Mouse (Mus musculus) yolk sac, embryonic 10.5 days (tissue): ENCODE data around the gene Zfp715.
"Not testable (repeated sequence)": the region's sequence is repeated elsewhere in the genome, so short reads cannot be mapped to it uniquely, and the experiment has no call there.

ENCODE experiments used
- DNase-seq: peaks from one replicate; pipeline ENCODE4 v3.0.0-alpha.2; 2017; ENCODE audit warnings: low spot score

Zfp715 gene

DNA sequence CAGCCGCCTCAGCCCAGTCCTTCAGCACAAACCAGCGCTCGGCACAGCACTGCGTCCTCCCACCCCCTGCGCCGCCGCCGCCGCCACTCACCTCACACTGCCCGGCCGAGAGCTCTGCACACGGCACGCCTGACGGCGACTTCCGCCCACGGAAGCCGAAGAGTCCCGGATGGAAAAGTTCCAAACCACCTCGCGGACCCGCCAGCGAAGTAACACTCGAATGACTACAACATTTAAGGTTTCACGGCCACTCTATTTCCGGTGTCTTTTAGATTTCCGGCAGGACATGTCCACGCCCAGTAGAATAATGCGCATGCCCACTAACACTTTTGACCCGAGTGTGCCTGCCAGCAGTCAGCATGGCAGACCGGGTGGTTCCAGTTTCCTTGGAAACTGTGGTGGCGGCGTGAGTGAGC, at the start of gene Zfp715:
Gene Zfp715, minus strand, starts transcription at position 282 of the 416 bp plus-strand sequence.
- peak; percentile 92 for DNase-seq

- no peak for DNase-seq
These were observed 48.9 kb upstream of the Zfp715 start for GRCm38 (mm10) chr7:43362021-43362420.

DNA sequence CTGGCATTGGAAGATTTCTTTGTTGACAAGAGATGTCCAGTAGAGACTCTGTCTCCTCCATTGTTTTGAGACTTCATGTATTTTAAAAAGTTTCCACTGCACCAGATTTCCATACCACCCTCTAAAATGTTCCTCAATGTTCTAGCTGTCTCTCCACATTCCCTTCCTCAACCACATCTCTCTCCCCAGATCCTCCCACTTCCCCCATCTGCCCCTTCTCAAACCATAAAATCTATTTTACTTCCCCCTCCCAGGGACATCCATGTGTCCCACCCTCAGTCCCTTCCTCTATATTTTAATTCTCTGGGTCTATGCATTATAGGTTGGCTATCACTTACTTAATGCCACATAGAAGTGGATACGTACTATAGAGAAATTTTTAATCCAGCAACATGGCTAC, 48.3 kb upstream of the Zfp715 start:
- no peak for DNase-seq

DNA sequence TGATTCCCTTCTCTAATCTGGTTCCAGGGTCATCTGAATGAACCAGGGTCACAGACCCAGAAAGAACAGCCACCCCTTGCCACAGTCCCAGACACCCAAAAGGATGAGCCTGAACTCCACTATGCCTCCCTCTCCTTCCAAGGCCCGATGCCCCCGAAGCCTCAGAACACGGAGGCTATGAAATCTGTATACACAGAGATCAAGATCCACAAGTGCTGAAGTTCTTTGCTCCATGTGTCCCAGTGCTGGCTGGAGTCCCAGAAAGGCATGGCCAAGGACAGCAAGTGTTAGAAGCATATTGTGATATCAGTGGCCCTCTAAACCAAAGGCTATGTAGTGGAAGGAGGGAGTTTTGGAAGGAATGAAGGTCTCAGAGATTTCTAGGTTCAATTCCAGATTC, 45.5 kb upstream of the Zfp715 start:
- DNase-seq = no peak

- no peak for DNase-seq
These were observed 42.1 kb upstream of the Zfp715 start for GRCm38 (mm10) chr7:43354893-43355835.

- no peak for DNase-seq
These were observed 40.7 kb upstream of the Zfp715 start for GRCm38 (mm10) chr7:43353758-43354157.

- no peak for DNase-seq
These were observed 40.0 kb upstream of the Zfp715 start for GRCm38 (mm10) chr7:43353118-43353517.

GRCm38 (mm10) chr7:43351154-43351553, 38.1 kb upstream of the Zfp715 start, which contains the start of gene Siglecf:
TSS of gene Siglecf (plus strand) at chr7:43351341.
- no peak for DNase-seq

DNA sequence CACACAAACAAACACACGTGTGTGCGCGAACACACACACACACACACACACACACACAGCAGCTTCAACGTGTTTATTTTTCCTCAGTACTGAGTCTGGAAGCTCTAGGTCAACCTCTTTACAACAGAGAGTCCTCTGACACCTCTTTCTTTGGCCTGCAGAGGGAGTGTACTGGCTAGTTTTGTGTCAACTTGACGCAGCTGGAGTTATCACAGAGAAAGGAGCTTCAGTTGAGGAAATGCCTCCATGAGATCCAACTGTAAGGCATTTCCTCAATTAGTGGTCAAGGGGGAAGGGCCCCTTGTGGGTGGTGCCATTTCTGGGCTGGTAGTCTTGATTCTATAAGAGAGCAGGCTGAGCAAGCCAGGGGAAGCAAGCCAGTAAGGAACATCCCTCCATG, 36.5 kb upstream of the Zfp715 start:
- DNase-seq = not testable (repeated sequence)

DNA sequence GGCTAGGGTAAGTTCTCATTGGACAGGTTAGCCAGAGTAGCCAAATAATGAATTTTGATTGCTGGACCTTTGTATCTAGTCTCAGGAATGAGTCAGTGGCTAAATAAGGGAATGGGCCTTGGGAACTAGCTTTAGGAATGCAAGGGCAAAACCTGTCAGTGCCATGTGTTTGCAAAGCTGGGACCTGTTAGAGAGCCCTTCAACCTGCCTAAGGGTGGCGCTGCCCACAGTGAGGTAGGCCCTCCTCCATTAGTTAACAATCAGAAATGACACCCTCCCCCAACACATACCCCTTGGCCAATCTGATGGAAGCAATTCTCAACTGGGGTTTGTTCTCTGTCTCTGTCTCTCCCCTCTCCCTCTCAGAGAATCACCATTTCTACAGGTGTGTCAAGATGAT, 33.5 kb upstream of the Zfp715 start:
- DNase-seq = no peak

GRCm38 (mm10) chr7:43346148-43346547, 33.1 kb upstream of the Zfp715 start:
- no peak for DNase-seq

DNA sequence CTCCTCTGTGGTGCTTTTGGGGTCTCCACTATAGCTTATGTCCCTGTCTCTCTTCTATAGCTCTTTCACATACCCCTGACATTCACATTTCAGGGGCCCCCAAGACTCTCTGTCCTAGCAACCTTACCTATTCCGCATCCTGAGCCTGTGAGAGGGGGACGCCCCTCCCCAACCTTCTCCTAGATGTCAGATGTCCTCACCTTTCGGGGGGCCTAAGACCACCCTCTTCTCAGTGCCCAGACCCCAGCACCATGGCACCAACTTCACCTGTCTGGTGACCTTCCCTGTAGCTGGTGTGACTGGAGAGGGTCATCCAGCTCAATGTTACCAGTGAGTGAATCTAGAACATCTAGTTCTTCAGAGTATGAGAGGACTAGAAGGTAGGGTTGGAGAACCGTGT, 31.4 kb upstream of the Zfp715 start:
- DNase-seq = no peak

DNA sequence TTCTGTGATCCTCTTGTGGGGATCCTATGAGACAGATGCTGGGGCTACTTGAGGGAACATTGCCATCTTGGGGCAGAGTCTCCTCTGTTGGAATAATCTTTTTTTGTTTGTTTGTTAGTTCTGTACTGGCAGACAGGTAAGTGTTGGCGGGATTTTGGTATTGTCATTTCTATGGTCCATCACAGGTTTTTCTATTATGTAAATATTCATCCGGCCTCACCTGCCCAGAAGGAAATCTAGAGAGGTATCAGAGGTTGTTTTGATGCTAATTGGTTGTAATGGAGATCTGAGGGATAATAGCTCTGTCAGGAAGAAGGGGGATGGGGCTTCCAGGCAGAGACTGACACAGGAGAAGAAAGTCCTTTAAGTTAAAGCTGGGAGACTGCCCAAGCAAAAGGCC, 30.9 kb upstream of the Zfp715 start:
- DNase-seq = no peak

DNA sequence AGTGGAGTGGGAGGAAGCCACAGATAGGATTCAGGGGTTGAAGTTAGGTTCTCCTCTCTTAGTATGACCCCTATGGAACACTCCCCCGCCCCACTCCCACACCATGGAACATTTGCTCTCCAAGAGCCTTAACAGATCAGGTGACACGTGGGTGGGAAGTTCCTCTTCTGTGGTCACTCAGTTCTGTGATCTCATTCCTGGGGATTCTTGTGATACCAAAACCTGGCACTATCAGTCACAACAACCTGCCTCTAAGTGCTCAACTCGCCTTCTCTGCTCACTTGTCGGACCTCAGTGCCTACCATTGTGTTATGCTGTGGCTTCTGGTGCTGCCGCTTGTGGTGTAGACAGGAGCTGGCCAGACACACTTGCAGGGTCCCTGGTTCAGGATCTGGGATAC, 30.1 kb upstream of the Zfp715 start:
- DNase-seq = no peak

DNA sequence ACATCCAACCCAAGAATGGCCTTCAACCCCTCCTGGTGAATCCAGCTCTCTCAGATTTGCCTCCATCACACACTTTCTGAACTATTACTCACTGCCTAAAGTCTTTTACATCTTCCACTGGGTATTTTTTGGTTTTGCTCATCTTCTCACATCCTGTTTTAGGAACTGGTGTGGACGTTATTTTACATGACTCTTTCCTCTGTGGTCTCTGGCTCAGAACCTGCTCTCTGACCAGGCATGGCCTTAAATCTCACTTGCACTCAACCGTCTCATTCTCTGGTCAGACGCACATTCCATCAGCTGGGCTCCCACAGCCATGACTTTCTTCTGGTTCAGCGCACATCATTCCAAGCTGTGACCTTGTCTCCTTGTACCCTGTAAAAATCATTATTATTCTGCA, 27.7 kb upstream of the Zfp715 start:
- DNase-seq = no peak

GRCm38 (mm10) chr7:43333899-43334298, 20.8 kb upstream of the Zfp715 start:
- no peak for DNase-seq

- no peak for DNase-seq
These were observed 20.1 kb upstream of the Zfp715 start for GRCm38 (mm10) chr7:43333203-43333602.

DNA sequence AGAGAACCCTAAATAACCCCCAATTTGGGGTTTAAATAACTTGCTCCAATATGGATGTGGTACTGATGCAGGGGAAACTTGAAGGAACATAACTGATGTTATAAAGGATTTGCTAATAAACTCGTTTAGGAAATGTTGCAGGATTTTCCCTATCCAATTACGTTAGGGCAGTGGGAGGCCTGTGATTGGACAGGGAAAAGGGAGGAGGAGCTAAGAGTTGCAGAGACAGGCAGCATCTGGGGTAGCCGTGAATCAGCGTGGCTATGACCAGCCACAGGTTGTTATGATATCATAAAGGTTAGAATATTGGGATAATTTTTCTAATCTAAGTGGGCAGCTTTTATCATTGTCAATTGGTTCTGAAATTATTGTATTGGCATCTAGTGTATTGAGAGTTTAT, 15.0 kb upstream of the Zfp715 start:
- DNase-seq = no peak

- no peak for DNase-seq
These were observed 13.2 kb upstream of the Zfp715 start for GRCm38 (mm10) chr7:43326223-43326780.

DNA sequence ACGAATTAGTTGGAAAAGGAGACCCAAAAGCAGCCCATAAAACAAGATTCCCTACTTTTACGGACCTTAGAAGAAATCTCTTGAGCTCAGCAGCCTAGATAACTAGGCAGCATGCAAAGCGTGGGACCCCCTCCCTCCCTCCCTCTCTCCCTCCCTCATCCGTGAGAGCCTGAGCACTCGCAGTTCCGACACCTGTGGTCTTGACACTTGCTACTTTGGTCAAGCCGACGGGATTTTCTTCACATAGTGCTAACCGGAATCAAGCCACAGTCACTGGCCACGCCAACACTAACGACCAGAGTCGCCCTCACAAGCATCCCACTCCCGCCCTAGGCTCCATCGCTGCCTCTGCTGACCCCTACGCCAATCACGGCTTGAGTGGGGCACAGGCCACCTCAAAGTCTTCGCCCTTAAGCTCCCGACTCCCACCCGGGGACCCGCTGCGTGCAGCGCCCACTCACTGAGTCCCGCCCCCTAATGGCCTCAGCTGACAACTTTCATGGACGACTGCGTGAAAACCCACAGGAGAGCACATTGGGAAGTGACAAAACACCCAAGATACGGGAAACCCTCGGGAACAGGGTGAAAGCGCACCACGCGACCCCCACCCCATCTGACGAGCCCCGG, 595 bp downstream of the Zfp715 start:
- no peak for DNase-seq

DNA sequence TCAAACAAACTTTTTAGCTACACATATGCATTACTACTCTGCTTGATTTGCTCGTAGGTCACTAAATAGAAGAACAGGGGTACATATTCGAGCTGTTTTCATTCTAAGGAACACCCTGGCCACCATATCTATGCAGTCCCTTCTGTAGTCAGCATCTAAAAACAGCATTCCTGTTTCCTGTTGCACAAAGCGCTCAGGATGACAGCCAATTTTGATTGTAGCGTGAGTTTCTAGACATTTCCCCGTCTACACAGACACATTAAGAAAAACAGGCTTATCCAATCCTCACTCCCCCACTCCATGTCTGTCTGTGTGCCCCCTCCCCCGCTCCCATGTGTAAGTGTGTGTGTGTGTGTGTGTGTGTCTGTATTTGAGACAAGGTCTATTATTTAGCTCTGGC, 1.5 kb downstream of the Zfp715 start:
- no peak for DNase-seq

- no peak for DNase-seq
These were observed 4.0 kb downstream of the Zfp715 start for GRCm38 (mm10) chr7:43309069-43309468.

DNA sequence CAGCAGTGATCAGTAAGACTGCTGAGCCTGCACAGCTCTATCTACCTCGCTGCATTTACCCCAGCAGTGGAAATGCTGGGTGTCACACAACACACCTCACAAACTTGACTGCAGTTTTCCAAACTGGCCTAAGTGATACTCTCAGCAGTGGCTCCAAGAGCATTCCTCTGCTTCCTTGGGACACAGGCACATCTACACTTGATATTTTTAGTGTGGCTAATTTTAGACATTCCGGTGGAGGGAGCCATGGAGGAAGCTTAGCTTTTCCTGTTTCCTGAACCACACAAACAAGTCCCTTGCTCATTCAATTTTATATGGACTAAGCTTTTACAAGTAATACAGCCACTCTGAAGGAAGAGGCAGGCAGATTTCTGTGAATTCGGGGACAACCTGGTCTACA, 7.9 kb downstream of the Zfp715 start:
- no peak for DNase-seq
